In the genomic region with DNA sequence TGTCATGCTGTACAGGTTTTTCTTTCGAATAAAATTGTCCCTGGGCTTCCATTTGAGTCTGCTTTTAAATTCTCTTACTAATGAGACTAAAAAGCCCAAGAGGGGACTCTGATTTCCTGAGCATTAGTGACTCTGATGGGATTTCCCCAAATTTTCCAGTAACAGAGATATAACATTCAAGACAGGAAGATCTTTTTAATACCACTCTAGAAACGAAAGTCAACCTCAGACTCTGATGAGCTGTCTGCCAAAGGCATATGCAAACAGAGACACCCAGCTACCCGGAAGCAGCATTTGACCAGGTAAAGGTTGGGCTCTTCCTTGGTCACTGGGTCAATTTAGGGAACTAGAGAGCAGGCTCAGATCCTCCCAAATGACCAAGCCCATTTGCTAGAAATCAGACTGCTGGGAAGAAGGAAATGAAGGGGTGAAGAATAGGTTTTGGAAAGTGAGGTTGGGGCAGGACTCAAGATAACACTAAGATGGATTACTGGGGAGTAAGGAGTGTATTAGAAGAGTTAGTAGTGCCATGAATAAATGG, we compare ENCODE assay signal across 24 mouse cellular contexts. TPM values are rescaled to one million over a fixed set of nuclear protein-coding genes. Genes with fewer than 3 reads are reported as not detected.
DNase-seq lines count a peak whose midpoint lies in the region; ATAC-seq and TF ChIP-seq lines count a peak whose summit lies in the region.
"Had no signal": no experiment of that assay in that cellular context is flagged by ENCODE, and none has a peak within 500 bp of the region (broad histone marks: within the 10 kb centered on the region; RNA-seq: fewer than 3 reads in every experiment).

No protein-coding gene starts in this region.

- ATAC-seq in CD4-positive, CD25-positive, alpha-beta regulatory T cell, adult 4 months = peak; percentile 76
- ATAC-seq: forebrain, embryonic 15.5 days; intestine, postnatal 0 days; liver, embryonic 12.5 days had no signal

- peak overlapping the region; percentile 22; the same call in 1 of the 2 replicates for H3K27ac ChIP-seq in bone marrow, adult 2 months (ENCODE audit: control insufficient read depth, insufficient read depth, low read depth, low read length, poor library complexity)
- H3K27ac ChIP-seq: embryonic facial prominence, embryonic 13.5 days; forebrain, embryonic 15.5 days; heart, embryonic 10.5 days; hindbrain, embryonic 15.5 days; limb, embryonic 12.5 days; liver, embryonic 12.5 days; macrophage; midbrain, embryonic 12.5 days had no signal

- no peak overlapping the region for H3K4me3 ChIP-seq in bone marrow, adult 2 months (replicated peaks; ENCODE audit: control insufficient read depth, low read depth, low read length)
- H3K4me3 ChIP-seq: embryonic facial prominence, embryonic 13.5 days; forebrain, embryonic 15.5 days; heart, embryonic 10.5 days; hindbrain, embryonic 15.5 days; kidney, embryonic 15.5 days; limb, embryonic 12.5 days; liver, embryonic 12.5 days; midbrain, embryonic 12.5 days had no signal

- 38% methylated on average over 3 of the region's 3 CpGs for WGBS in bone marrow, adult 2 months

- TF ChIP-seq CTCF in bone marrow, adult 2 months (IDR thresholded peaks at IDR 0.05; ENCODE audit: control insufficient read depth, insufficient read depth, low read length) = no peak

- H3K4me1 ChIP-seq in bone marrow, adult 2 months (ENCODE audit: control insufficient read depth, insufficient read depth, low read length) = no peaks in the 10 kb centered on the region; the same call in 1 of the 2 replicates
- H3K4me1 ChIP-seq: embryonic facial prominence, embryonic 13.5 days; forebrain, embryonic 15.5 days; heart, embryonic 10.5 days; hindbrain, embryonic 15.5 days; limb, embryonic 12.5 days; midbrain, embryonic 12.5 days had no signal

- TF ChIP-seq POLR2A in bone marrow, adult 2 months (IDR thresholded peaks at IDR 0.05; ENCODE audit: borderline replicate concordance, control insufficient read depth, low read depth, low read length) = no peak

- peak; percentile 64 to 67 for DNase-seq in spleen, postnatal 36 days (ENCODE audit: low spot score in 2 of 2)
- no peak for DNase-seq in spleen, adult 12 weeks (ENCODE audit: low spot score)
- DNase-seq in thymus, postnatal 14 days = peak; percentile 40
- no peak for DNase-seq in embryo, embryonic 11 days
- DNase-seq in gastrocnemius, adult 18-20 months (ENCODE audit: low spot score) = no peak
- DNase-seq in lung, postnatal 25 days (ENCODE audit: low spot score) = no peak
- DNase-seq: cerebellum, adult 11 months; cerebellum, postnatal 10 days; gastrocnemius, postnatal 36 days; heart, postnatal 4 days; lung, embryonic 14.5 days; right cerebral cortex, postnatal 14 days had no signal

RNA-seq across cellular contexts. Expression of a gene that starts 27.9 kb away (rescaled TPM):
- polyA plus RNA-seq in CD4-positive, CD25-positive, alpha-beta regulatory T cell, adult 4 months (2017; shearing (Covaris generic)) = 1 to 10 TPM in 1 of 2 experiments, under 1 TPM in 1; 0.93 to 1.5 TPM
- polyA plus RNA-seq in bone marrow, adult 2 months (2011; ENCODE audit: insufficient read depth, insufficient read length, low replicate concordance, missing spikeins) = not detected in 2 replicates
- under 1 TPM; 0.39 to 0.81 TPM for total RNA-seq in gastrocnemius, adult 18-20 months (2021)
- polyA plus RNA-seq: macrophage had no signal

RNA-seq across cellular contexts. Expression of a gene that starts 47.3 kb away (rescaled TPM):
- 100 to 1,000 TPM; 298 to 352 TPM for polyA plus RNA-seq in CD4-positive, CD25-positive, alpha-beta regulatory T cell, adult 4 months (2017; shearing (Covaris generic))
- polyA plus RNA-seq in bone marrow, adult 2 months (2011; ENCODE audit: insufficient read depth, insufficient read length, low replicate concordance, missing spikeins) = 213 and 346 TPM in 2 replicates
- 10 to 100 TPM; 16.7 to 25.5 TPM for total RNA-seq in gastrocnemius, adult 18-20 months (2021)

Comparison
In these comparisons a context has a peak if more than half of its experiments do, and no peak if none do; other contexts are left out.
1. DNase-seq: peak in spleen, postnatal 36 days (2 of 2) and thymus, postnatal 14 days (single experiment); none in spleen, adult 12 weeks (single experiment), embryo, embryonic 11 days (single experiment), gastrocnemius, adult 18-20 months (single experiment) and lung, postnatal 25 days (single experiment).